Mouse (Mus musculus): ENCODE results near the gene Kat2b.
"Not testable (repeated sequence)": the region's sequence is repeated elsewhere in the genome, so short reads cannot be mapped to it uniquely, and the experiment has no call there.

The Kat2b gene

GRCm38 (mm10) chr17:53566161-53566918 lies at the start of gene Kat2b:
Kat2b (plus strand) TSS chr17:53566861.
- DNase-seq (ENCODE audit: extremely low spot score) = peak; percentile 48

- DNase-seq (ENCODE audit: extremely low spot score) = no peak
These were observed 47.3 kb upstream of the Kat2b start for GRCm38 (mm10) chr17:53519364-53519763.

- DNase-seq (ENCODE audit: extremely low spot score) = no peak
These were observed 46.2 kb upstream of the Kat2b start for GRCm38 (mm10) chr17:53520509-53520908.

GRCm38 (mm10) chr17:53528034-53528433 lies 38.6 kb upstream of the Kat2b start:
- no peak for DNase-seq (ENCODE audit: extremely low spot score)

GRCm38 (mm10) chr17:53531160-53531559 lies 35.5 kb upstream of the Kat2b start:
- DNase-seq (ENCODE audit: extremely low spot score) = no peak

GRCm38 (mm10) chr17:53532425-53532824 lies 34.2 kb upstream of the Kat2b start:
- no peak for DNase-seq (ENCODE audit: extremely low spot score)

GRCm38 (mm10) chr17:53539351-53539750 lies 27.3 kb upstream of the Kat2b start, which contains the start of gene Pp2d1:
Pp2d1 (minus strand) TSS chr17:53539451.
- DNase-seq (ENCODE audit: extremely low spot score) = not testable (repeated sequence)

GRCm38 (mm10) chr17:53542536-53542935 lies 24.1 kb upstream of the Kat2b start:
- no peak for DNase-seq (ENCODE audit: extremely low spot score)

GRCm38 (mm10) chr17:53543591-53544324 lies 22.9 kb upstream of the Kat2b start:
- no peak for DNase-seq (ENCODE audit: extremely low spot score)

- no peak for DNase-seq (ENCODE audit: extremely low spot score)
These were observed 15.1 kb upstream of the Kat2b start for GRCm38 (mm10) chr17:53551306-53552299.

- no peak for DNase-seq (ENCODE audit: extremely low spot score)
These were observed 12.6 kb upstream of the Kat2b start for GRCm38 (mm10) chr17:53554088-53554487.

GRCm38 (mm10) chr17:53554813-53555212 lies 11.8 kb upstream of the Kat2b start:
- DNase-seq (ENCODE audit: extremely low spot score) = no peak

- no peak for DNase-seq (ENCODE audit: extremely low spot score)
These were observed 9.2 kb upstream of the Kat2b start for GRCm38 (mm10) chr17:53557443-53557842.

GRCm38 (mm10) chr17:53559646-53560045 lies 7.0 kb upstream of the Kat2b start:
- DNase-seq (ENCODE audit: extremely low spot score) = no peak

GRCm38 (mm10) chr17:53561458-53562029 lies 5.1 kb upstream of the Kat2b start:
- no peak for DNase-seq (ENCODE audit: extremely low spot score)

- no peak for DNase-seq (ENCODE audit: extremely low spot score)
These were observed 1.8 kb upstream of the Kat2b start for GRCm38 (mm10) chr17:53564837-53565236.

- DNase-seq (ENCODE audit: extremely low spot score) = peak; percentile 66
These were observed 271 bp downstream of the Kat2b start for GRCm38 (mm10) chr17:53566919-53567345.

- DNase-seq (ENCODE audit: extremely low spot score) = peak; percentile 70
These were observed 863 bp downstream of the Kat2b start for GRCm38 (mm10) chr17:53567346-53568101.

- DNase-seq (ENCODE audit: extremely low spot score) = peak; percentile 73
These were observed 1.5 kb downstream of the Kat2b start for GRCm38 (mm10) chr17:53568118-53568517.

- no peak for DNase-seq (ENCODE audit: extremely low spot score)
These were observed 2.2 kb downstream of the Kat2b start for GRCm38 (mm10) chr17:53568734-53569386.

Measured in embryo, embryonic 9.5 days (tissue).